Mouse (Mus musculus): ENCODE measurements around the gene Oaf. TPM values are rescaled to one million over a fixed set of nuclear protein-coding genes. Genes with fewer than 3 reads are reported as not detected.

Oaf gene
- polyA plus RNA-seq, 1 experiment from 2014 or later, result 44.1 TPM

Other genes starting within 250 kb of the Oaf start
- gene Arhgef12, start 132.7 kb downstream of the Oaf start, polyA plus RNA-seq (2016; fragmentation: Nextera tagmentation; extraction: Ambion mirVana), result 8.4 and 9.3 TPM in 2 replicates
- 1.0 and 1.2 TPM in 2 replicates for gene Tmem136, start 123.3 kb downstream of the Oaf start, polyA plus RNA-seq (2016; fragmentation: Nextera tagmentation; extraction: Ambion mirVana)
- not detected in 2 replicates for gene Pou2f3, start 29.5 kb downstream of the Oaf start, polyA plus RNA-seq (2016; fragmentation: Nextera tagmentation; extraction: Ambion mirVana)
- gene Trim29, start 70.9 kb upstream of the Oaf start, polyA plus RNA-seq (2016; fragmentation: Nextera tagmentation; extraction: Ambion mirVana), result not detected in 2 replicates